Mouse (Mus musculus) heart, postnatal 25 days (tissue): ENCODE results near the gene Casp8ap2. TPM values are rescaled to one million over a fixed set of nuclear protein-coding genes. Genes with fewer than 3 reads are reported as not detected.

Source experiments
- DNase-seq: peaks from one replicate; pipeline ENCODE4 v3.0.0; 2022; ENCODE audit warnings: low spot score
- intact Hi-C: fragments of 180-260 bp; cut with DNase I; formaldehyde crosslinking; loops from one replicate; pipeline ENCODE4 v1.15.1; 2025
- total RNA-seq, 2 experiments: library from RNA; stranded (reverse); gene quantifications; 2 replicates each; pipeline ENCODE4 v1.2.3; 2021

Gene Casp8ap2
- 1 to 10 TPM; 5.6 to 5.9 TPM for total RNA-seq

DNA sequence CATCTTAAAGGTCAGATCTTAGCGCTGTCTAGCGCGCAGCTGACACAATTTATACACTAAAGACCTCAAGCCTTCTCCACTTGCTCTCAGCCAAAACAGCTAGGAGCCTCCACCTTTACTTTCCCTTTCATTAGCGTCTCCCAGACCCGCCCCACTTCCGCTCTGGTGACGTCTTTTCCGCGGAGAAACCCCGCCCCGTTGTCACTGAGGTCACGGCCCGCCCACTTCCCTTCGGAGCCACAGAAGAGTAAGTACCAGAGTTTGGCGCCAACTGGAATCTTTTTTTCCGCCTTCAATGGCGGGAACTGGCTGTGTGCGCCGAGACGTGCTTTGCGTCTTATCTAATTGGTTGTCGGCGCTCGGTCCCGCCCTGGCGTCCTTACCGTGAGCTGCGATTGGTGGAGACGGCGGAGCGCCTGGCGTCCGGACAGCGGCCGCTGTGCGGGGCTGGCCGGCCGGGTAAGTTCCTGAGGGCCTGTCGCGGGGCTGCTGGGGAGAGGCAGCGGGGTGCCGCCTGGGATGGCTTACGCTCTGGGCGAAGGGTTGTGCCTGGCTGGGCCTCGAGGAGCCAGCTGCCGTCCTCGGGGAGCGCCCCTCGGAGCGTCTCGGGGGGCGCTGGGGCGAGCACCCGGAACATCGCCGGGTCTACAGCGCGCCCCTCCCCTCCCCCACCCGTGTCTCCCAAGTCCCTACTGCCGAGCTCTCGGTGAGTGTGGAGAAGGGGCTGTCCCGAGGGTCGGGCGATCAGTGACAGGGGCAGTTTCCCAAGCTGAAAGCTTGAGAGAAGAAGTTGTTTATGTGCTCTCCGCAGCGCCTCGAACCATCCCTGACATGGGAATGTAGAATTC lies at the start of gene Casp8ap2:
TSS of gene Casp8ap2 (plus strand) at position 418 of the 848 bp plus-strand sequence.
- peak; percentile 99 for DNase-seq
- intact Hi-C loops, result loop anchor here (2.0 to 5.0 kb wide), 2 partner anchors 42 to 417 kb away; partner anchors contain the start of genes Mdn1 and Ube2j1

DNA sequence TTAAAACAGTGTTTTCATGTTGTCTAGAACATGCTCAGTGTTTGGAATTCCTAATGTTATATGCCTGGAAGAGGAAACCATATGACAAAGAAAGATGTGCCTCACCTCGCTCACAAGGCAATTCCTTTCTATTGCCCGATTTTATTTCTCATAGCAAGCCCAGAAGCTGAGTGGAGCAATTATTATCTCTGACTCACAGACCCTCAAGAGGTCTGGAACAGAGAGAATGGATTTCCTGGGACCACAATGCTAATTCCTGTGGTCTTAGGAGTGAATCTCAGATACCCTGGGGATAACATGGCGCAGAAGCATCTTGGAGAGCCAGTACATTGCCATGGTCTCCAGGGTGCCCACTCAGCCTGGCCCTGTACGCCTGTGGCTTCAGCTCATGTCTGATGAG lies 46.2 kb upstream of the Casp8ap2 start:
- no peak for DNase-seq
- intact Hi-C loops, result no loop called here

DNA sequence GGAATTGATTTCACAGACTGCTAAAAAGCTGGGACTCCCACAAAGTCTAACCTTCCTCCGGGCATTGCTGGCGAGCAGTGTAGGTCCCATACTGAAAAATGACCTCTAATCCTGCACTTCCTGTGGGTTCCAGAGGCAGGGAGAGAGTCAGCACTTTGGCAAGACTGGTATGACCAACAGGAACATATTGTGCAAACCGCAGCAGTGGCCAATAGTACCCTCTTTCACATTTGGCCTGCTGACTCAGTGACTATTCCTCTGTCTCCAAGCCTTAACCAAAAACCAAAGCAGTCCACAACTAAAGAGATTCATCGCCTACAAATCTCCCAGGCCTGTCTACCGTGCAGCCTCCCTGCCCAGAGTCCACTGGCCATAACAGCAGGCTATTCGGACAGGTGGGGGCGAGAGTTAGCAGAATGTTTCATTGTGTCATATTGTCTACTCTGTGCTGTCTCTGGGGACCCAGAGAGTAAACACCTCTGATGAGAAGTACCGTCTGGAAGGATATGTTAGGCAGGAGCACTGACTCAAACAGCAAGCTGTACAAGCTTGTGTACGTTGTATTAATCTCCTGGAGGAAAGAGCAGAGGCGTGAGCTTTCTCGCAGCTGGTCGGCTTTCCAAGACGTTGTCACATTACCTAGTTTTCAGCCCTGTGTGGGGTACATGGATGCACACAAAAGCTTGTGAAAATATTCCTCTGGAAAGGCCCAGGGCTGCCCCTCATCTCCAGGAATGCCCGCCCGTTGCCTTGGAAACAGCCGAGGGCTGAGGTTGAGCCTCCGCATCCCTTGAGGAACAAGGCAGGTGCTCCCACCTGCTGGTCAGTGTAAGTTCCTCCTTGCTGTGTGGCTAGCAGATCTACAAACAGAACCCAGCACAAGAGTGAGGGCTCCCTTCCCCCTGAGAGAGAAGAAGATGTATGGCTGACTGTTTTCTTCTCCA lies 45.0 kb upstream of the Casp8ap2 start:
- intact Hi-C loops, result loop anchor here (5.0 kb wide), 3 partner anchors 33 to 603 kb away; no protein-coding TSS in a partner anchor
- no peak for DNase-seq

- intact Hi-C loops, result loop anchor here (5.0 kb wide), 3 partner anchors 34 to 604 kb away; no protein-coding TSS in a partner anchor
- no peak for DNase-seq
These were observed 44.3 kb upstream of the Casp8ap2 start for GRCm38 (mm10) chr4:32570939-32571317.

GRCm38 (mm10) chr4:32571441-32571840 lies 43.8 kb upstream of the Casp8ap2 start:
- intact Hi-C loops, result loop anchor here (5.0 kb wide), 3 partner anchors 34 to 604 kb away; no protein-coding TSS in a partner anchor
- DNase-seq, result no peak

- intact Hi-C loops, result loop anchor here (1.0 to 5.0 kb wide), 4 partner anchors 35 to 605 kb away; no protein-coding TSS in a partner anchor
- DNase-seq, result no peak
These were observed 43.1 kb upstream of the Casp8ap2 start for GRCm38 (mm10) chr4:32572118-32572517.

DNA sequence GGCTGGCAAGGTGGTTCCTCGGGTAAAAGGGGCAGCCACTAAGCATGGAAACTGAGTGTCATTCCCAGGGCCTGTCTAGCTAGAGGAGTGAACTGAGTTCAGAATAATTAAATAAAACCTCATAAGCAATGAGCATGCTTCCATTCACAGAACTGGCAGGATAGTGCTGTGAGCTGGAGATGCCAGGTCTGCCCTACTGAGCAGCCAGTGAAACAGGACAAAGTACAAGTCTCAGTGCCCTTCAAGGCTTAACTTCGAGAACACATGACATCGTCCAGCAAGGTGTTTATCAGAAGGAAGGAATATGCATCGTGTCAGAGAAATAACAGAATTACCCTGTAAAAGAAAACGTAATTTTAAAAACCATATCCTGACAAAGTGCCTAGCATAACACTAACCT lies 41.7 kb upstream of the Casp8ap2 start:
- DNase-seq, result no peak
- intact Hi-C loops, result loop anchor here (5.0 kb wide), 3 partner anchors 36 to 606 kb away; no protein-coding TSS in a partner anchor

DNA sequence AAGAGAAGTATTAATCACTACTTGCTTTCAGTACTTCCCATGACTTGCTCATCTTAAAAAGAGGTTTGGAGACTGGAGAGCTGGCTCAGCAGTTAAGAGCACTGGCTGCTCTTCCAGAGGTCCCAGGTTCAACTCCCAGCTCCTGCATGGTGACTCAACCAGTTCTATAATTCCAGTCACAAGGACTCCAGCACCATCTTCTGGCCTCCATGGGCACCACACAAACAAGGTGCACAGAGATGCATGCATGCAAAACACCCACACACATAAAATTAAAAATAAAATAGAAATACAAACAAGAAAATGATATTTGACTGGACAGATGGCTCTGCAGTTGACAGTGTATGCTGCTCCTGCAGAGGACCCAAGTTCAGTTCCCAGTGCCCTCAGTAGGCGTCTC lies 40.6 kb upstream of the Casp8ap2 start:
- intact Hi-C loops, result loop anchor here (5.0 kb wide), 3 partner anchors 37 to 607 kb away; no protein-coding TSS in a partner anchor
- no peak for DNase-seq

- DNase-seq, result no peak
- intact Hi-C loops, result no loop called here
These were observed 40.1 kb upstream of the Casp8ap2 start for GRCm38 (mm10) chr4:32575165-32575564.

DNA sequence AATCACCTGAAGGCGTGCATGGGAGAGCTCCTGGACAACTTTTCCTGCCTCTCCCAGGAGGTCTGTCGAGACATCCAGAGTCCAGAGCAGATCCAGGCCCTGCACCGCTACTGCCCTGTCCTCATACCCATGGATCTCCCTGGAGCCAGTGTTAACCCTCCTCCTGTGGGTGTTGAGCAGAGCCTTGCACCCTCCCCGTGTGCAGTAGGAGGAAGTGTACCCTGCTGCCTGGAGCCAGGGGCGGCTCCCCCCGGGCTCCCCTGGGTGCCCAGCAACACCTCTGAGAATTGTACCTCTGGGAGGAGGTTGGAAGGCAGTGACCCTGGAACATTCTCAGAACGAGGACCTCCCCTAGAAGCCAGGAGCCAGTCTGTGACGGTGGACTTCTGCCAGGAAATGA lies 35.4 kb upstream of the Casp8ap2 start:
- intact Hi-C loops, result no loop called here
- DNase-seq, result no peak

DNA sequence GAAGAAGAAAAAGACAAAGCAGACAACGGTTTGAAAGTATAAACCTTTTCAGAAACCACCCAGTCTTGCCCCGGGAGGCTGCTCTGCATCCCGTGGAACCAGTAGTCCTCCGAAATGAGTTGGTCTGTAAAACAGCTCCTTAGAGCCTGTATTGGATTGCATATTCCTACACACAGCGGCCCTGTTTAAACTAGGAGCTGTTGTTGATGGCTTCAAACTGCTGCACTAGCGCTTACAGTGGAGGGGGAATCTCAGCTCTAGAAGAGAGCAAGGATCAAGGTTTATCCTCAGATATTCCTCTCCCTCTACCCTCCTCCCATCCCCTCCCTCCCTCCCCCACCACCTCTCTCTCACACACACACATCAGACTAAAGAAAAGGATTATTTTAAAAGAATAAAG lies 31.1 kb upstream of the Casp8ap2 start:
- intact Hi-C loops, result no loop called here
- DNase-seq, result no peak

- intact Hi-C loops, result loop anchor here (2.0 kb wide), 1 partner anchor 532 kb away; no protein-coding TSS in a partner anchor
- DNase-seq, result no peak
These were observed 28.7 kb upstream of the Casp8ap2 start for GRCm38 (mm10) chr4:32586596-32586995.

DNA sequence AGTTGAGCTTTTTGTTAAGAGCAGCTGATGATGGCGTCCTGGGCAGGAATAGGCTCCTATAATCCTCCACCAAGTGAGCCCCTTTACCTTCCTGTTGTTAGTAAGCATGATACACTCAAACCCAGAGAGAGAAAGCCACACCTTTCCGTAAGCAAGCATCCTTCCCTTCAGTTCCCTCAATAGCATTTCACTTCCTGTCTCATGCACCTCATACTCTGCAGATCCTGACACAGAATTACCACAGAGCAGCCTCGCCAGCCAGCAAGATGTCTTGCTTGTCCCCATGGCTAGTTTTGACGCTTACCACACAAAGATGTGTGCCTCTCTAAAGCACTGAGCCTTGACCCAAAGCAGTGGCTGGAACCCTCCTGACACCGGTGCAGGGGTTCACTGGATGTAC lies 27.7 kb upstream of the Casp8ap2 start:
- intact Hi-C loops, result loop anchor here (2.0 kb wide), 1 partner anchor 531 kb away; no protein-coding TSS in a partner anchor

GRCm38 (mm10) chr4:32588237-32588636 lies 27.0 kb upstream of the Casp8ap2 start:
- intact Hi-C loops, result no loop called here
- no peak for DNase-seq

More for the DNA sequence above, 27.7 kb upstream of the Casp8ap2 start:
- DNase-seq, result no peak

DNA sequence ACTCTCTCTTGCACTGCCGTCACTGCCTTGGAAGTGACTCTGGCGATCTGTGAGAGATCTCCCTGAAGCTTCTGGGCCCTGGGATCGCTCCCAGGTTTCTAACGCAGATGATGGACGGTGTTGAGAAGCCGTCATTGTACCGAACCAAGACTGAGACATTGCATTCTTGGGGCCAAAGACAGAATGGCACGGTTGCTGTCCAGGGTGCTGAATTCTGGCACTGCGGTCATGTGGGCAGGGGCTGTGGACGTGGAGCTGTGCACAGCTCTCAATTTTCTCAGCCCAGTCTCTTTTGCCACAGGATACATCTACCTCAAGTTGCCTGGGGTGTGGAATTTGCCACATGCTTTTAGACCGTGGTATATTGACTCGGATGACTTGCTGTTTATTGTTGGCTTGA lies 14.1 kb upstream of the Casp8ap2 start:
- DNase-seq, result no peak
- intact Hi-C loops, result no loop called here

DNA sequence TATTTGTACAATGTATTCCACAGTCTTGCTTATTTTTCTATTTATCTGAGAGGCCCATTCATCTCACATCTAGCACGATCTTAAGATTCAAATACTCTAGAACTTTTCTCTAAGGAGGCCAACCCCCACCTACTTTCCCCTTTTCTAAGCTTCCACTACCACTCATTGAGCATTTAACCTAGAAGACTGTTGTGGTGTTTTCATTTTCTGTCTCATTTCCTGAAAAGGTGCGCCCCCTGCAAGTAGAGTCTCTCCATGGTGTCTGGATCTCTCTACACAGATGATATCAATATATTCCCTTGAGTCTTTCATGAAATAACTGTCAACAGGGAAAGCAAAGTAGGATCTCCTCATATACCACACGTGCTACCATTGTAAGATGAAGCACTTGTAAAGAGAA lies 12.6 kb upstream of the Casp8ap2 start, which contains the start of gene Gja10:
TSS of gene Gja10 (minus strand) at position 101 of the 400 bp plus-strand sequence.
- DNase-seq, result no peak
- intact Hi-C loops, result no loop called here

DNA sequence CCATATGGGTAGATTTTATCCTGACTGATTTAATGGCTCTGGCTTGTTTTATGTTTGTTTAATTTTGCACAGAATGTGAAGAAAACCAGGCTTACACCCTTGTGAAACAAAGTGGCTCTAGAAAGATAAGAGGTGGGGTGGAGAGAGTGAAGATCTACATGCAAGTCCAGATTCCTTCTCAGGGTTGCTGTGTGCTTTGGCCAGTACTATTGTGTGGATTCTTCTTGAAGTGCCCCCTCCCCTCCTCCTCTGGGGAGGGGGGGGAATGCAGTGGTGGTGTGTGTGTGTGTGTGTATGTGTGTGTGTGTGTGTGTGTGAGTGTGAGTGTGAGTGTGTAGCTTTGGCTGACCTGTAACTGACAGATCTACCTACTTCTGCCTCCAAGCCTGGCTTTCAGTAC lies 6.4 kb downstream of the Casp8ap2 start:
- DNase-seq, result no peak
- intact Hi-C loops, result no loop called here

- intact Hi-C loops, result loop anchor here (10.0 kb wide), 1 partner anchor 363 kb away; no protein-coding TSS in a partner anchor
- no peak for DNase-seq
These were observed 36.4 kb downstream of the Casp8ap2 start for GRCm38 (mm10) chr4:32651669-32652068.

DNA sequence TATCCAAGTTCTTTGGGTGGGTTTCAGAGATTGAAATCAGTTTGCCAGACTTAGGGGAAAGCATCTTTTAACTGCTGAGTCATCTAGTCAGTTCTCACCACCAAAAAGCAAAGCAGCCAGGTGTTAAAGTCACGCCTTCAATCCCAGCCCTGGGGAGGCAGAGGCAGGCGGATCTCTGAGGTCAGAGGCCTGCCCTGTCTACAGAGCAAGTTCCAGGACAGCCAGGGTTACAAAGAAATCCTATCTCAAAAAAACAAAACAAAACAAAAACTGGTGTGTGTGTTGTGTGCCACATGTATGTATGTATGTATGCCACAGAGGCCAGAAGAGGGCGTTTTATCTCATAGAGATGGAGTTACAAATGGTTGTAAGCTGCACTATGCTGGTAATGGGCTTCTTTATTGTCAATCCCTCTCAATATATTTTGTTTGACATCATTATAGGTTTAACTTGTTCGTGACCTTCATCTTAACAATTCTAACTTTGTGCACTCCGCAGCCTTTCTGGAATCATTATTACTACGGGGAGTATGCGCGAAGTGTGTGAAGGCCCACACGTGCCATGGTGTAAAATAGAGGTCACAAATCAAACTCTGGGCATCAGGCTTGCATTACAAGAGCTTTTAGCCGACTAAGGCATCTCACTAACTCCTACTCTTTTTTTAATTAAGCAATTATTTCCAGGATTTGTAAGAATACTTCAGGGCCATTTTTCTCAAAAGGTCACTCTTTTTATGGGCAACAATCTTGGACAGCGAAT lies 41.1 kb downstream of the Casp8ap2 start:
- intact Hi-C loops, result loop anchor here (2.0 to 10.0 kb wide), 4 partner anchors 42 to 694 kb away; partner anchors contain the start of genes Casp8ap2 and Map3k7
- DNase-seq, result no peak
